Mouse (Mus musculus): ENCODE data around the gene Isoc2a. TPM values are rescaled to one million over a fixed set of nuclear protein-coding genes. Genes with fewer than 3 reads are reported as not detected.
A peak's percentile ranks its signal among the peaks of the same experiment; 100 is the strongest.

The Isoc2a gene
- polyA plus RNA-seq, 1 experiment, result 20.9 TPM

GRCm38 (mm10) chr7:4843604-4844244 lies 33.2 kb upstream of the Isoc2a start:
- H3K4me3 ChIP-seq (ENCODE audit: control insufficient read depth, low read depth, low read length), result peak overlapping the region; percentile 77
- H3K36me3 ChIP-seq (ENCODE audit: control insufficient read depth, insufficient read depth, low read length), result no peaks in the 10 kb centered on the region
- TF ChIP-seq POLR2A (IDR thresholded peaks at IDR 0.05; ENCODE audit: control insufficient read depth, low read depth, low read length) (no peak), CTCF (IDR thresholded peaks at IDR 0.05; ENCODE audit: control insufficient read depth, insufficient read depth, insufficient replicate concordance, low read depth, low read length) (no peak)
- no peaks in the 10 kb centered on the region for H3K27me3 ChIP-seq (ENCODE audit: control insufficient read depth, insufficient read depth, low read length)
- no peak overlapping the region for H3K27ac ChIP-seq (ENCODE audit: control insufficient read depth, insufficient read depth, low read depth, low read length)
- peaks cover 26% of the 10 kb centered on the region for H3K4me1 ChIP-seq (ENCODE audit: control insufficient read depth, insufficient read depth, low read length)

- peak within 1 kb of the TSS; percentile 77 for H3K4me3 ChIP-seq (ENCODE audit: control insufficient read depth, low read depth, low read length)
- peaks cover 28% of the 10 kb centered on the region for H3K4me1 ChIP-seq (ENCODE audit: control insufficient read depth, insufficient read depth, low read length)
- no peaks in the 10 kb centered on the region for H3K36me3 ChIP-seq (ENCODE audit: control insufficient read depth, insufficient read depth, low read length)
- TF ChIP-seq POLR2A (IDR thresholded peaks at IDR 0.05; ENCODE audit: control insufficient read depth, low read depth, low read length), result no peak
- no peak for TF ChIP-seq CTCF (IDR thresholded peaks at IDR 0.05; ENCODE audit: control insufficient read depth, insufficient read depth, insufficient replicate concordance, low read depth, low read length)
- H3K27ac ChIP-seq (ENCODE audit: control insufficient read depth, insufficient read depth, low read depth, low read length), result no peak within 1 kb of the TSS
- no peaks in the 10 kb centered on the region for H3K27me3 ChIP-seq (ENCODE audit: control insufficient read depth, insufficient read depth, low read length)
Observed at GRCm38 (mm10) chr7:4844245-4844916, 32.6 kb upstream of the Isoc2a start, which contains the start of gene Shisa7. Gene Shisa7 (minus strand): TSS chr7:4844696.

GRCm38 (mm10) chr7:4844917-4845309 lies 32.0 kb upstream of the Isoc2a start:
- Histone ChIP-seq H3K4me1 (ENCODE audit: control insufficient read depth, insufficient read depth, low read length) (peaks cover 30% of the 10 kb centered on the region), H3K4me3 (ENCODE audit: control insufficient read depth, low read depth, low read length) (peak overlapping the region; percentile 77), H3K27ac (ENCODE audit: control insufficient read depth, insufficient read depth, low read depth, low read length) (no peak overlapping the region), H3K36me3 (ENCODE audit: control insufficient read depth, insufficient read depth, low read length) (no peaks in the 10 kb centered on the region), H3K27me3 (ENCODE audit: control insufficient read depth, insufficient read depth, low read length) (no peaks in the 10 kb centered on the region)
- TF ChIP-seq CTCF (IDR thresholded peaks at IDR 0.05; ENCODE audit: control insufficient read depth, insufficient read depth, insufficient replicate concordance, low read depth, low read length) (no peak), POLR2A (IDR thresholded peaks at IDR 0.05; ENCODE audit: control insufficient read depth, low read depth, low read length) (no peak)

- Histone ChIP-seq H3K4me3 (ENCODE audit: control insufficient read depth, low read depth, low read length) (no peak overlapping the region), H3K4me1 (ENCODE audit: control insufficient read depth, insufficient read depth, low read length) (peaks cover 13% of the 10 kb centered on the region), H3K36me3 (ENCODE audit: control insufficient read depth, insufficient read depth, low read length) (no peaks in the 10 kb centered on the region), H3K27ac (ENCODE audit: control insufficient read depth, insufficient read depth, low read depth, low read length) (no peak overlapping the region), H3K27me3 (ENCODE audit: control insufficient read depth, insufficient read depth, low read length) (no peaks in the 10 kb centered on the region)
- TF ChIP-seq POLR2A (IDR thresholded peaks at IDR 0.05; ENCODE audit: control insufficient read depth, low read depth, low read length), result no peak
- TF ChIP-seq CTCF (IDR thresholded peaks at IDR 0.05; ENCODE audit: control insufficient read depth, insufficient read depth, insufficient replicate concordance, low read depth, low read length), result no peak
Observed at GRCm38 (mm10) chr7:4849372-4849771, 27.6 kb upstream of the Isoc2a start.

GRCm38 (mm10) chr7:4850621-4851314 lies 26.2 kb upstream of the Isoc2a start:
- TF ChIP-seq POLR2A (IDR thresholded peaks at IDR 0.05; ENCODE audit: control insufficient read depth, low read depth, low read length) (no peak), CTCF (IDR thresholded peaks at IDR 0.05; ENCODE audit: control insufficient read depth, insufficient read depth, insufficient replicate concordance, low read depth, low read length) (no peak)
- H3K4me1 ChIP-seq (ENCODE audit: control insufficient read depth, insufficient read depth, low read length), result peaks cover 4% of the 10 kb centered on the region
- no peaks in the 10 kb centered on the region for H3K27me3 ChIP-seq (ENCODE audit: control insufficient read depth, insufficient read depth, low read length)
- H3K4me3 ChIP-seq (ENCODE audit: control insufficient read depth, low read depth, low read length), result no peak overlapping the region
- H3K27ac ChIP-seq (ENCODE audit: control insufficient read depth, insufficient read depth, low read depth, low read length), result peak overlapping the region; percentile 47
- no peaks in the 10 kb centered on the region for H3K36me3 ChIP-seq (ENCODE audit: control insufficient read depth, insufficient read depth, low read length)

GRCm38 (mm10) chr7:4851315-4851688 lies 25.7 kb upstream of the Isoc2a start:
- TF ChIP-seq POLR2A (IDR thresholded peaks at IDR 0.05; ENCODE audit: control insufficient read depth, low read depth, low read length) (no peak), CTCF (IDR thresholded peaks at IDR 0.05; ENCODE audit: control insufficient read depth, insufficient read depth, insufficient replicate concordance, low read depth, low read length) (no peak)
- Histone ChIP-seq H3K27me3 (ENCODE audit: control insufficient read depth, insufficient read depth, low read length) (no peaks in the 10 kb centered on the region), H3K27ac (ENCODE audit: control insufficient read depth, insufficient read depth, low read depth, low read length) (peak overlapping the region; percentile 15; the same call in 1 of the 2 replicates), H3K4me3 (ENCODE audit: control insufficient read depth, low read depth, low read length) (no peak overlapping the region), H3K36me3 (ENCODE audit: control insufficient read depth, insufficient read depth, low read length) (no peaks in the 10 kb centered on the region), H3K4me1 (ENCODE audit: control insufficient read depth, insufficient read depth, low read length) (peaks cover 4% of the 10 kb centered on the region)

GRCm38 (mm10) chr7:4853613-4854012 lies 23.3 kb upstream of the Isoc2a start:
- Histone ChIP-seq H3K27ac (ENCODE audit: control insufficient read depth, insufficient read depth, low read depth, low read length) (no peak overlapping the region), H3K4me3 (ENCODE audit: control insufficient read depth, low read depth, low read length) (no peak overlapping the region), H3K4me1 (ENCODE audit: control insufficient read depth, insufficient read depth, low read length) (peaks cover 7% of the 10 kb centered on the region), H3K36me3 (ENCODE audit: control insufficient read depth, insufficient read depth, low read length) (no peaks in the 10 kb centered on the region), H3K27me3 (ENCODE audit: control insufficient read depth, insufficient read depth, low read length) (no peaks in the 10 kb centered on the region)
- TF ChIP-seq POLR2A (IDR thresholded peaks at IDR 0.05; ENCODE audit: control insufficient read depth, low read depth, low read length), result no peak
- no peak for TF ChIP-seq CTCF (IDR thresholded peaks at IDR 0.05; ENCODE audit: control insufficient read depth, insufficient read depth, insufficient replicate concordance, low read depth, low read length)

All from testis, adult 2 months (tissue).